Mouse (Mus musculus) limb, embryonic 15.5 days (tissue): ENCODE data around the gene Adam19. TPM values are rescaled to one million over a fixed set of nuclear protein-coding genes. Genes with fewer than 3 reads are reported as not detected.

Source experiments
- ATAC-seq: fragments of 200-750 bp; cut with Nextera tagmentation; 2 replicates; pipeline ENCODE4 v1.8.0; 2017; ENCODE audit warnings: low read depth, moderate TSS enrichment; ENCODE audit not compliant: insufficient number of reproducible peaks, low FRiP score, low TSS enrichment
- H3K27ac ChIP-seq: fragments of 300-500 bp; sonication (generic); 2 replicates; pipeline ENCODE4 v1.5.1; 2015; ENCODE audit warnings: moderate library complexity, mild to moderate bottlenecking, inconsistent platforms
- H3K27me3 ChIP-seq: fragments of 300-500 bp; sonication (generic); 2 replicates; pipeline ENCODE4 v1.6.1; 2015; ENCODE audit warnings: inconsistent platforms
- H3K36me3 ChIP-seq: fragments of 300-500 bp; sonication (generic); 2 replicates; pipeline ENCODE4 v1.6.1; 2015; ENCODE audit warnings: inconsistent platforms
- H3K4me1 ChIP-seq: fragments of 300-500 bp; sonication (generic); 2 replicates; pipeline ENCODE4 v1.6.1; 2015; ENCODE audit warnings: inconsistent platforms
- H3K4me2 ChIP-seq: fragments of 300-500 bp; sonication (generic); 2 replicates; pipeline ENCODE4 v1.6.1; 2015; ENCODE audit warnings: mild to moderate bottlenecking, inconsistent platforms
- H3K4me3 ChIP-seq: fragments of 300-500 bp; sonication (generic); 2 replicates; pipeline ENCODE4 v1.5.1; 2015; ENCODE audit warnings: mild to moderate bottlenecking, inconsistent platforms
- H3K9ac ChIP-seq: fragments of 300-500 bp; sonication (generic); 2 replicates; pipeline ENCODE4 v1.6.1; 2015; ENCODE audit warnings: inconsistent platforms
- H3K9me3 ChIP-seq: fragments of 300-500 bp; sonication (generic); 2 replicates; pipeline ENCODE4 v1.6.1; 2016; ENCODE audit warnings: inconsistent platforms
- WGBS: fragments of 180-500 bp; shearing (Covaris S2); methylation state at CpG from one replicate; pipeline ENCODE4 v1.1.7; 2015; 5-methylcytosine and 5-hydroxymethylcytosine counted together
- polyA plus RNA-seq: library from polyadenylated mRNA; unstranded; fragments of >200 nt; fragmentation: Nextera tagmentation; extraction: Ambion mirVana; gene quantifications from 2 replicates; pipeline ENCODE4 v1.2.1, GENCODE M21; 2015

Gene Adam19
- polyA plus RNA-seq, 1 experiment from 2014 or later = 12.2 TPM

DNA sequence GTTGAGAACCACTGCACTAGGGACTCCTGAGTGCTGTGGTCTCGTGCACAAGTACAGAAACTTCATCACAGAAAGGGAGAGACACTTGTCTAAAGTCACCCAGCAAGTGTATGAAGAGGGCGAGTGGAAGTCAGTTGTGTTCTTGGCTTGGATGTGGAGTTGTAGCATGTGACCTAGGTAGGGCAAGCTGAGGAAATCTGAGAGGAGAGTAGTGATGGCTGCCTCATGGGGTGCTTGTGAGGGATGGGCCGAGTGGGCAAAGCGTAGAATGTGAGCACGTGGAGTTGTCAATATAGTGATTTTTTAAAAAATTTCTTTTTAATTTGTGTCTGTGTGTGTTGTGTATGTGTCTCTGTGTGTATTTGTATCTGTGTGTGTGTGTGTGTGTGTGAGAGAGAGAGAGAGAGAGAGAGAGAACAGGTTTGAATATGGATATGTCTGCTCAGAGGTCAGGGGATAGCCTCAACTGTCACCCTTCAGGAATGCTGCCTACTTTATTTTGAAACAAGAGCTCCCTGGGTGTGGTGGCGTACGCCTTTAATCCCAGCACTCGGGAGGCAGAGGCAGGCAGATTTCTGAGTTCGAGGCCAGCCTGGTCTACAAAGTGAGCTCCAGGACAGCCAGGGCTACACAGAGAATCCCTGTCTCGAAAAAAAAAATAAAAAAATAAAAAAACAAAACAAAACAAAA is 11.7 kb downstream of the Adam19 start:
- no peak overlapping the region for H3K4me2 ChIP-seq
- no peak for ATAC-seq
- H3K27me3 ChIP-seq = no peaks in the 10 kb centered on the region
- H3K9me3 ChIP-seq = no peaks in the 10 kb centered on the region
- no peak overlapping the region for H3K27ac ChIP-seq
- H3K9ac ChIP-seq = no peak overlapping the region
- 91% methylated on average over 10 of the region's 10 CpGs for WGBS
- H3K4me3 ChIP-seq = no peak overlapping the region
- peaks cover 50% of the 10 kb centered on the region for H3K4me1 ChIP-seq
- H3K36me3 ChIP-seq = no peaks in the 10 kb centered on the region

DNA sequence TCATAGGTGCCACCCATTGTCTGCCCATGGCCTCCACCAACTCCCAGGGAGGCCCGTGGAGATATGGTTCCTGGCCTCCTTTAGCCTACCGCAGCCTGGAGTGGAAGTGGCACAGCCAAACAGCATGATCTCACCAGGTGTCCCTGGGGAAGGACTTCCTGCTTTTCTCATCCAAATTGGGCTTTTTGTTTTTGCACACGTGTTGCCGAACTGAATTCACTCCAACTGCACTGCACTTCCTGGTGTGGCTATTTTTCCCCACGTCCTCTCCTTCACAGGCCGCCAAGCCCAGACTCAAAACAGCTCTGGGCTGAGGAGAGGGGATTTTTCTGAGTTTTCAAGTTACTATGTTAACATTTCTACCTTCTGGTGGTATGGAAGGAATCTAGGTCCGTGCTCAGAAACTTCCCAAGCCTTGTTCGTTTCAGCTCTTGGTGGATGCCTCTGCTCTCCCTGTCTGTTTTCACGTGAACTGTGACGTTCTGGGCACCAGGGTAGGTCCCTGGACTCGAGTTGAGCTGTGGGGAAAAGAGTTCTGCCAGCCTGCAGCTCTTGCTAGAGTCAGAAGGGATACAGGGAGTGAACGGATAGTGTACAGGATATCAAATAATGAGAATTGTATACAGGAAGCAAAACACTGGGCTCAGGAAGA is 13.1 kb downstream of the Adam19 start:
- Histone ChIP-seq H3K4me2 (no peak overlapping the region), H3K4me3 (no peak overlapping the region), H3K9me3 (no peaks in the 10 kb centered on the region), H3K9ac (no peak overlapping the region), H3K27ac (peak overlapping the region; percentile 90), H3K4me1 (peaks cover 61% of the 10 kb centered on the region), H3K36me3 (no peaks in the 10 kb centered on the region), H3K27me3 (no peaks in the 10 kb centered on the region)
- no peak for ATAC-seq
- WGBS = 26% methylated on average over 12 of the region's 12 CpGs

DNA sequence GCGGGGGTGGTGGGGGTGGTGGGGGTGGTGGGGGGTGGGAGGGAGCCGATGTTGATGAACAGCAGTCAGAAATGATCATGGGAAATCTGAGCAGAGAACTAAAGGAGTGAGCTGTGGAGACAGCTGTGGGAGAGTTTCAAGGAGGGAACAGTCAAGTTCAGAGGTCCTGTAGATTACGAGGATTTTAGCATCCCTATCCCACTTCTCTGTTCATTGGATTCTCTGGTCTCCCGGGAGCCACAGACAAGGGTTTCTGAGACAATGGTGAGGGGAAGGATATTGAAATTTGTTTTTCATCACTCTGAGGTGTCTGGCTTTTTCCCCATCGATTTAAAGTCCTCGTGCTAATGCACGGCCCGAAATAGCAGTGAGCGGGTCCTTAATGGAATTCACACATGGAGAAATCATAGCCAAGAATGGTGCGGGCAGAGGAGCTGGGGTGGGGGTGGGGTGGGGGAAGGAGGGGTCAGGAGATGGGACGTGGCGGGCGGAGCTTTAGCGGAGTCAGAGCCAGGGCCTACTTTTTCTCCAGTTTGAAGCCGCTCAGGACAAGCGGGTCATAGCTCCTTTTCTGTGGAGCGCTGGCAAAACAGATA is 13.7 kb downstream of the Adam19 start:
- Histone ChIP-seq H3K9ac (no peak overlapping the region), H3K4me1 (peaks cover 67% of the 10 kb centered on the region), H3K27ac (peak overlapping the region; percentile 90), H3K36me3 (no peaks in the 10 kb centered on the region), H3K4me3 (no peak overlapping the region), H3K4me2 (no peak overlapping the region), H3K27me3 (no peaks in the 10 kb centered on the region), H3K9me3 (no peaks in the 10 kb centered on the region)
- peak; percentile 50 for ATAC-seq
- WGBS = 33% methylated on average over 17 of the region's 17 CpGs

DNA sequence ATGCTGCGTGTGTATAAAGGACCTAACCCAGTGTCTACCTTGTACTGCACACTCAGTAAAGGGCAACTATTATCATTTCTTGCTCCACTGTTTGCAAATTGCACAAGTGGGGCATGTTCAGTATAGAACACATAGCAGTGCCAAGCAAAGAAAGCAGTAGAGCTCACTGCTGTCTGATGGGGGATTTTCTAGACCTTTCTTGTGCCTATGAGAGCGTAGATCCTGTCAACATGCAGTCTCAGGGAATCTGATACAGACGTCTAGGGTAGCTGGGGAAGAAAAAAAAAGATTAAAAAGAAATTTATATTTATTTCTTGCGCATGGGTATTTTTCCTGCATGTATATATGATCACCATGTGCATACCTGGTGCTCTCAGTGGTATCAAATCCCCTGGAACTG is 14.4 kb downstream of the Adam19 start:
- H3K4me2 ChIP-seq = no peak overlapping the region
- WGBS = 83% methylated on average over 4 of the region's 4 CpGs
- H3K36me3 ChIP-seq = no peaks in the 10 kb centered on the region
- H3K9ac ChIP-seq = no peak overlapping the region
- H3K9me3 ChIP-seq = no peaks in the 10 kb centered on the region
- no peak overlapping the region for H3K4me3 ChIP-seq
- no peaks in the 10 kb centered on the region for H3K27me3 ChIP-seq
- peak overlapping the region; percentile 90 for H3K27ac ChIP-seq
- ATAC-seq = no peak
- peaks cover 67% of the 10 kb centered on the region for H3K4me1 ChIP-seq

DNA sequence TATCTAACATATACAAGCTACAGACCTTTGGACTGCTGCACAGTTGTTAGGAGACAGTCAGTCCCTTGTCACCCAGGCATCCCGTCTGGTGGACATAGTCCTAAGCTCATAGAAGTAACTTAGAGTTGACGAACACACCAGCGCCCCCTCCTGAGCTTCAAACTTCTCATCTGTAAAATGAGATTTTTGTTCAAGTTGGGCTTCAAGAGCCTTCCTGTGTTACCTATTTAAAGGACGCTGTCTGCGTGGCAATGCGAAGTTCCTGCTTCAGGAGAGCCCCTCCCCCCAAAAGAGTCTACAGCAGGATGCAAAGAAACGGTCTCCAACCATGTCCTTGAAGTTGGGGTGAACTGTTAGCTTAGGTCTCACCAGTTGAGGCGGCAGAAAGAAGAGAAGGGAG is 15.0 kb downstream of the Adam19 start:
- Histone ChIP-seq H3K4me1 (peaks cover 62% of the 10 kb centered on the region), H3K36me3 (no peaks in the 10 kb centered on the region), H3K9ac (no peak overlapping the region), H3K4me2 (no peak overlapping the region), H3K4me3 (no peak overlapping the region), H3K27me3 (no peaks in the 10 kb centered on the region), H3K9me3 (no peaks in the 10 kb centered on the region), H3K27ac (0 out of 2 replicates have a peak overlapping the region, but pooled peaks have one; percentile 22)
- no peak for ATAC-seq
- WGBS = 66% methylated on average over 8 of the region's 8 CpGs

DNA sequence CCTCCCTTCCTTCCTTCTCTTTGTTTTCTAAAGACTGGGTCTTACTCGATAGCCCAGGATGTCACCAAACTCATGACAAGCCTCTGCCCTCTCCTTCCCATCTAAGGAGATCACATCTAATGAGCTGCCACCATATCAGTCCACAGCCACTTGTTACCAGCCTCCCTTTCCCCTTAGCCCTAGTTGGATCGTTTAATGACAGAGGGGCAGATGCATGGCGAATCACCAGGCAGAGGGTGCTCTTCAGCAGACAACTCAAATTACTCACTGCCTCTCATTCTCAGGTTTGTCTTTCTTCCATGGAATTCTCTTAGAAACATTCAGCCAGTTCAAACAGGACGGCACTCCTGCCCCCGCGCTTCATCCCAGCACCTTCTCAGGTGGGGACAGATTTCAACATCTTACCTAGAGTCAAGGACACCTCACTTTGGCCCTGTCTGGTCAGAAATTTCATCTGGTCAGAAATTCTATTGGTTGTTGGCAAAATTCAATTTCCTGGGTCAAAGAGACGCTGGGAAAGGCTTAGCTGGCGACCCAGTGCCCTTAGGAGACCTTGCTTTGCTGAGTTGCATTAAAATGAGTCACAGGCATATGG is 16.8 kb downstream of the Adam19 start:
- no peak for ATAC-seq
- H3K9ac ChIP-seq = no peak overlapping the region
- peak overlapping the region; percentile 76 for H3K27ac ChIP-seq
- no peak overlapping the region for H3K4me2 ChIP-seq
- H3K4me1 ChIP-seq = peaks cover 54% of the 10 kb centered on the region
- H3K36me3 ChIP-seq = no peaks in the 10 kb centered on the region; the same call in 1 of the 2 replicates
- 60% methylated on average over 8 of the region's 8 CpGs for WGBS
- no peak overlapping the region for H3K4me3 ChIP-seq
- no peaks in the 10 kb centered on the region for H3K27me3 ChIP-seq
- no peaks in the 10 kb centered on the region for H3K9me3 ChIP-seq

DNA sequence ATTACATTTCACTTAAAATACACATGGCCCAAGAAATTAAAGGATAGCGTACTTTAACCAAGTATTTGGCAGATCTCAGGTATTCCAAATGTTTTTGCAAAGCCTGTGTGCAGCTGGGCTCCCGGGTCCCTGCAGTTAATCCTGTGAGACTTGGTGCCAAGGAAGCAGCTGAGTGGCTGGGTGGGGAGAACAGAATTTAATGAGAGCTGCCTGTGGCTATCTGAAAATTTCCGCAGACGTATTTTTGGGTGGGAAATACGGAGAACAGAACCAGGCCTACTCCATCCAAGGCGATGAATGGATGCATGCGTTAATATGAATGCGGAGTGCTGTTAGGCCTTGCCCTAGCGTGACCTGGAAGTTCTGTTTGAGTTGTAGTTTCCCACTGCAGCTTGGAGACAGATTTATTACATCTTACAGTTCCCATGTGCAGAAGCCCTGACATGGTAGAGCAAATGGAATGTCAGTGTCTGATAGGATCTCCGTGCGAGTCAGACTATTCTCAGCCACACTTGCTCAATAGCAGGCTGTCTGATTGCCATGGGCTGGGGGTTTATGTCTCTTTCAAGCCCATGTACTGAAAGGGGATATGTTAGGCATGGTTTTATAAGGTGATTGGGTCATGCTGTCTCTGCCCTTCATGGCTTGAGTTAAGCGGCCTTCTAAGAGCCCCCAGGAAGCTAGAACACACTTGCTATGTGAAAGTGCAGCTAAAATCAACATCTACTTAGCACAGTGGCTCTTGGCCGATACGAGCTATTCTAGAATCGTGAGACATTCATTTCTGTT is 17.5 kb downstream of the Adam19 start:
- Histone ChIP-seq H3K27me3 (no peaks in the 10 kb centered on the region), H3K27ac (peak overlapping the region; percentile 76), H3K9ac (no peak overlapping the region), H3K4me1 (peaks cover 54% of the 10 kb centered on the region), H3K9me3 (no peaks in the 10 kb centered on the region), H3K36me3 (peaks cover 4% of the 10 kb centered on the region; the same call in 1 of the 2 replicates), H3K4me2 (no peak overlapping the region), H3K4me3 (no peak overlapping the region)
- 26% methylated on average over 15 of the region's 15 CpGs for WGBS
- ATAC-seq = peak; percentile 35; the same call in 1 of the 2 replicates

DNA sequence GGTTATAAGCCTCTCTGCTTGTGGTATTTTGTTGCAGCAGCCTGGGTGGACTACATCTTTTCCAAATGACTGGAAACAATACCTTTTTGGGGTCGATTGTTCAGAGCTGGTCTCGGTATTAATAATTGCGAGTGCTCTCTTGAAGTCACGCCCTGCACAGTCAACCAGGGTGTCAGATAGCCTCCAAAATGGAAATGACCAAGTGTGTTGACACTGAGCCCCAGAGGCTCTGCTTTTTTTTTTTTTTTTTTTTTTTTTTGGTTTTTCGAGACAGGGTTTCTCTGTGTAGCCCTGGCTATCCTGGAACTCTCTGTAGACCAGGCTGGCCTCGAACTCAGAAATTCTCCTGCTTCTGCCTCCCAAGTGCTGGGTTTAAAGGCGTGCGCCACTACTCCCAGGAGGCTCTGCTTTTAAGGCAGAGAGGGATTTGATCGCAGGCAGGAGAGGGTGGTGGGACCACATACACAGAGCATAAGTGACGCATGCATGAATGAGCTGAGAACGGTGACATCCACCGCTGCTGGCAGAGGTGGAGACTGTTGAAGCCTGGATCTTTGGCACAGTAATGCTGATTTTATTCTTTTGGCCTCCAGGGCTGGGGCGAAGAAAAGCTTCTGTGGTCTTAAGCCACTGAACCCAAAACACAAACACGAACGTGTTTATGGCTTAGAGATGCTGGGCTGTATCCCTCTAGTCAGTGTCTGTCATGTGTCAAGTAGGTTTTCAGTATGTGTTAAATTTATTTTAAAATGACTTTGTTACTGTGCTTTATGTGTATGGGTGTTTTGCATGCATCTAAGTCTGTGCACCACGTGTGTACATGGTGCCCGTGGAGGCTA is 18.3 kb downstream of the Adam19 start:
- peaks cover 9% of the 10 kb centered on the region; the same call in 1 of the 2 replicates for H3K36me3 ChIP-seq
- no peak overlapping the region for H3K4me2 ChIP-seq
- no peaks in the 10 kb centered on the region for H3K27me3 ChIP-seq
- H3K4me1 ChIP-seq = peaks cover 48% of the 10 kb centered on the region
- H3K4me3 ChIP-seq = no peak overlapping the region
- no peaks in the 10 kb centered on the region for H3K9me3 ChIP-seq
- no peak overlapping the region for H3K9ac ChIP-seq
- peak overlapping the region; percentile 76 for H3K27ac ChIP-seq
- ATAC-seq = no peak
- WGBS = 72% methylated on average over 17 of the region's 17 CpGs

DNA sequence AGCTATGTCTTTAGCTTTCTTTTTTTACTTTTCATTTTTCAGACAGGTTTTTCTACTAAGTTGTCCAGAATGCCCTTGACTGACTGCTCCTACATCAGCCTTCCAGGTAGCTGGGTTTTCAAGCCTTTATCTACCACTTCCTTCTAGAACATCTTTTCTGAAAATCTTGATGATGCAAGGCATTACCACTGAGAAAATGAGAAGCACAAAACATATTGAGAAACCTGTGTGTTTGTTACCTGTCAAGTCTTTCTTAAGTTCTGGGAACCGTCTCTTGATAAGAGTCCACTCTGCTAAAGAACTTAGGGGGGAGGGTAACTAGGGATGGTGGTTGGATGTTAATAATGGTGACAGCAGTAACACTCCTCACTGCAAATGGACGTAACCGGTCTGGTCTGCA is 19.7 kb downstream of the Adam19 start:
- Histone ChIP-seq H3K9ac (no peak overlapping the region), H3K4me3 (no peak overlapping the region)

DNA sequence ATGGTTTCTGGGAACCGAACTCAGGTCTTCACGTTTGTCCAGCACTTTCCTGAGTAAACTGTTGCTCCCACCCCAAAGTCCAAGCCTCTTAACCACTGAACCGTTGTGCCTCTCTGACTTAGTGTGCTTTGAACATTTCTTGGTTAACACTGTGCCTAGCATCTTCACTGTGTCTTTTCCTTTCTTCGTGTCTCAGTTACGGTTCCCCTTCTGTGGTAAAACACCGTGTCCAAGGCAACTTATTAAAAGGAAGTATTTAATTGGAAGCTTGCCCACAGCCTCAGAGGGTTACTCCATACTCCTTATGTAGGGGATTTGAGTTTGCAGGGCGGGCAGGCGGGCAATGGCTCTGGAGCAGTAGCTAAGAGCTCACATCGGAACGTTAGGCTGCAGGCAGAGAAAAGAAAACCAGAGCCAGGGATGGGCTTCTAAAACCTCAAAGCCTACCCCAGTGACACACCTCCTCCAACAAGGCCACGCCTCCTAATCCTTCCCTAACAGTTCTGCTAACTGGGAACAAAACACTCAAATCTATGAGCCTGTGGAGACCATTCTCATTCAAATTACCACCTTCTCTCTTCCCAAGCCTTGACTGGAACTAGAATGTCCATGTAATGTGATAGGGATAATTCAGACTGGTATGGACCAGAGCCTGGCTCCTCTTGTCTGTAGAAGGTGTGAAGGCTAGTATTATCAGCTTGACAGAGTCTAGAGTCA is 20.8 kb downstream of the Adam19 start:
- no peaks in the 10 kb centered on the region for H3K27me3 ChIP-seq
- no peak overlapping the region for H3K4me2 ChIP-seq
- H3K4me1 ChIP-seq = peaks cover 26% of the 10 kb centered on the region
- no peak overlapping the region for H3K27ac ChIP-seq
- peaks cover 9% of the 10 kb centered on the region; the same call in 1 of the 2 replicates for H3K36me3 ChIP-seq
- 78% methylated on average over 11 of the region's 11 CpGs for WGBS
- H3K9ac ChIP-seq = no peak overlapping the region
- no peaks in the 10 kb centered on the region for H3K9me3 ChIP-seq
- H3K4me3 ChIP-seq = no peak overlapping the region
- ATAC-seq = no peak

More for the DNA sequence above, 19.7 kb downstream of the Adam19 start:
- H3K4me2 ChIP-seq = no peak overlapping the region
- H3K27me3 ChIP-seq = no peaks in the 10 kb centered on the region
- H3K4me1 ChIP-seq = peaks cover 36% of the 10 kb centered on the region
- H3K27ac ChIP-seq = no peak overlapping the region
- 93% methylated on average over 3 of the region's 3 CpGs for WGBS
- ATAC-seq = no peak
- peaks cover 9% of the 10 kb centered on the region; the same call in 1 of the 2 replicates for H3K36me3 ChIP-seq
- H3K9me3 ChIP-seq = no peaks in the 10 kb centered on the region
